Mouse (Mus musculus): ENCODE results near the gene Ptprk. TPM values are rescaled to one million over a fixed set of nuclear protein-coding genes. Genes with fewer than 3 reads are reported as not detected.

Gene Ptprk
- total RNA-seq, 2 experiments from 2014 or later = 9.4 to 17.8 TPM

DNA sequence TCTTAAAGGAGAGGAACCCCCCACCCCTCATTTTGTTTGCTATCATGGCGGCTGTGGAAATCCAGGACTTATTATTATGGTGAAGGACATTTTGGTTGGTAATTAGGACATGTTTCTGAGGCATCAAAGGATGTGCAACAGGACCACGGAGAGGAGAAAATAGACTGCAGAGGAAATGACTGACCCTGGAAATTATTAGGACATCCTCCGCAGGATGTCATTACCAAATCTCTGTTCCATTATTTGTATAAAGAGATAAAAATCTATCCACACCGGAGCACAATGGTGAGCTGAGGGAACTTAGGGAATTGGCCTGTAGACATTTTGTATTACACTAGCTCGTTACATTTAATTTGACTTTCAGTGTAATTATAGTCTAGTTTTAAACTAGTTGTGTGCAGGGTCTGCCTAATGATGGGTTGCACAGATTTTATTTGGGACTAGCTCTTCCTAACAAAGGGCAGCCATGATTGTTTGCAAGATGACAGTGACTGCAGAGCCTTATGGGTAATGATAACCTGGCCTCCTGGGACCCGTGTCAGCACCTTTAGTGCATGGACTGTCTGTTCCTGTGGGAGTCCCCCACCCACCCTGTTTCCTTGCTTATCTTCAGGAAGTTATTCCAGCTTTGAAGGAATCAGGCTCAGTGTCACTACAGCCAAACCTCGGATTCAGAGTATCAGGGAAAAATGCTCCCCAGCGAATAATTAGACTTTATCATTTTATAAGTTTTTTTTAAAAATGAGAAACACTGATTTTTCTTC is 38.4 kb downstream of the Ptprk start:
- peak; percentile 2 to 18 for DNase-seq

DNA sequence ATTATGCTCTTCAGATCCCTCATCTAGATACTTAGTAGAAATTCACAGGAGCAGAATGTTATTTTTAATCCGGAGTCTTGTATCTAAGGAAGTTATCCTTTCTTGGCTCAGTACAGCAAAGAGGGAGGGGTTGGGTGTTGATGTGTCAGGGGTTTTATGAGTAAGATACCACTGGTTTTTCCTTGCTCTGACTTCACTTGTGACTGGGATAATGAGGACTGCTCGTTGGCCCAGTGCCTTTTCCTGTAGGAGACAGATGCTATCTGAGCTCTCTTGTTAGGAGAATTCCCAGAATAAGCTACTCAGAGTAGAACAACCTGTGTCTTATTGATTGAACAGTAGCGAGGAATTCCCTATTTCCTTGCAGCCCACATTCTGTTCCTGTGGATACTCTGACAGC is 39.3 kb downstream of the Ptprk start:
- DNase-seq = peak; percentile 8 to 12

DNA sequence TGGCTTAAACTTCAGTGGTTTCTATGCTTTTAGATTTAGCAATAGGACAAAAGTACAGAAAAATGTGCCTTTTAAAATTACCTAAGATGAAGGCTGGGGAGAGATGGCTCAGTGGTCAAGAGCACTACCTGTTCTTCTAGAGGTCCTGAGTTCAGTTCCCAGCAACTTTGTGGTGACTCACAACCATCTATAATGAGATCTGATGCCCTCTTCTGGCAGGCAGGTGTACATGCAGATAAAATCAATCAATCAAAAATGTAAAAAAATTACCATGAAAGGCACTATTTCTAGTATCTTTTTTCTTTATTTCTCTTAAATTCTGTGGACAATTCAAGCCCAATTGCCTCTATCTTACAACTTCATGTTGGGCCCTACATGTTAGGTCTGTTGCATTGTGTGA is 42.4 kb downstream of the Ptprk start:
- no peak for DNase-seq

DNA sequence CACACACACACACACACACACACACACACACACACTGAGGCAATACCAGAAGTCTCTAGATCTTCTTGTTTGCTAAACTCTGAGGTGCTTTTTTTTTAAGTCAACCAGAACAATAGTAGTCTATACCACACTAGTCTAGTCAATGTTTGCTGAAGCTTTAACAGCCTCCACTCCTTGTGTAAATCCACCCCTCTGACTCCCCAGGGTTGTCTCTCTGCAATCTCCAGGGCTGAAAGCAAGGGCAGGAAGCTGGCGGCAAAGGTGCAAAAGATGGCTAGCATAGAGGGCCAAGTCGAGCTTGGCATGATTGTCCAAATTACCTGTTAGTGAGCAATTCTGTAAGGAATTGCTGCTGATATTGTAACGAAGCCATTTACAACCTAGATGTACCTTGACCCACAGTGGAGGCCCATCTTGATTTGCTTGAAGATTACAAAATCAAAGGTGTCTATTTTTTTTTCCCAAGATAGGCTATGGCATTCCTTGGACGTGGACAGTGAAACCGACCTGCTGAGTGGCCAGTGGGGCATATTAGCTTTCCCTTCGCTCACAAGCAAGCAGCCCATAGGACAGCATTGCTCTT is 44.3 kb downstream of the Ptprk start:
- DNase-seq = no peak

DNA sequence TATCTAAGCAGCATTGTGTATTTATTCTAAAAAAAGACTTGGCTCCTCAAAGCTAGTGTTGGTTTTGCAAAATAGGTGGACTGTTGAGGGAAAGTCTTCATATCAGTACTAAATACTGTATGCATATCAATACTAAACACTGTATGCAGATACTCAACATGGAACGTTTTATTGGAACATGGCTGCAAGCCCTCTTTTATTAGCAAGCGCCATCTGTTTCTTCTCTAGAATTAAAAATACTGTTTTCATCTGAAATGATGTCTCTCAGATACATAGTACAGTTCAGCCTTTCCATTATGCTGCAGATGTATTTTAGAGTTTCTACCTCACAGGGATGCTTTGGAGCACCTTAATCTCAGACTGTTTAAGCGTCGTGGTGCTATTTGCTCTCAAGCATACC is 49.3 kb downstream of the Ptprk start:
- DNase-seq = no peak

DNA sequence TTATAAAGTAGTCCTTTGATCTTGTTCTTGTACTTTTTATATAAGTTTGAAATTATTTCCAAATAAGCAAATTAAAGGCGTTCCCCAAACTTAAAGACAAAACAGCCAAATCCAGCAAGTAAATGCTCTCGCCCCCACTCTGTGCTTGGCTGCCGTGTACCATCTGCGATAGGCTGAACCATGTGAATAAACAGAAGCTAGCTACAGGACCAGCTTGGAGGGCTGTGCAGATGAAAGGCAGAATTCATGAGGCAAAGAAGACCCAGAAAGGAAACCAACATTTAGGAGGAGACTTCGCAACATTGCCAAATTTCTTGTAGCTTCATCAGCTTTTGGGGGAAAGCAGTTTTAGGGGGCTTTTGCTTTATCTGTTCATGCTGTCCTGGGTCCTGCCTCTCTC is 53.4 kb downstream of the Ptprk start:
- DNase-seq = no peak

DNA sequence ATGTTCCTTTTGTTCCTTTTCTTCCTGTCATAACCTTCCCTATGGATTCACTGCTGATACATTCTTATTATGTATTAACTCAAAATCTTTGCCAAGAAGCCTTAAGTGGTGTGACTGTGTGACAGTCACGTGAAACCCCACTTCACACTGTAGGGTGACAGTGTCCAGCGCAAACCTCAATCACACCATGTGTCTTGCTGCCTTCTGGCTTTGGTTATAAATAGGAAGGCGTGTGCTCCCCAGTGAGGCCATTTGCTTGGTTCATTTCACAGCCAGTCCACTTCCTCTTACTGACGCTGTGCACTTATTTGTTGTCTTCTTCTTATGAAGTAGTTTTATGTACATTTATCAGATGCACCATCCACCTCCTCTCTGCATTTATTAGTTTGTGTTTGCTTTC is 53.8 kb downstream of the Ptprk start:
- no peak for DNase-seq

DNA sequence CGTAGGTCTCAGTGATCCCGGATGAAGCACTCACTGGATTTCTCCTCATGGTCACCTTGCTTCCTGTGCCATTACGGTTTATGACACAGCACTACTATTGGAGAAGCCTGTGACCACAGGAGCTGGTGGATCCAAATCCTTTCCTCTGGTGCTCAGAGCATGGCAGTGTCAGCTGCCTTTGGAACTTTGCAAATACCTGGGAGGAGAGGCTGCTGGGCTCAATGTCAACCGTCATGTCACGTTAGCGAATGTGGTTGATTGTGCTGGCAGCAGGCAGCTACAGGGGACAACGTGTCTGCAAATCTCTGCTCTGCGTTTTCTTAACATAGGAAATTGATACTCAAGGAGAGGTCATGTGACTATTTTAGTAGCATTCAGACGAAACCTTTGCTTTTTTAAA is 55.8 kb downstream of the Ptprk start:
- no peak for DNase-seq

DNA sequence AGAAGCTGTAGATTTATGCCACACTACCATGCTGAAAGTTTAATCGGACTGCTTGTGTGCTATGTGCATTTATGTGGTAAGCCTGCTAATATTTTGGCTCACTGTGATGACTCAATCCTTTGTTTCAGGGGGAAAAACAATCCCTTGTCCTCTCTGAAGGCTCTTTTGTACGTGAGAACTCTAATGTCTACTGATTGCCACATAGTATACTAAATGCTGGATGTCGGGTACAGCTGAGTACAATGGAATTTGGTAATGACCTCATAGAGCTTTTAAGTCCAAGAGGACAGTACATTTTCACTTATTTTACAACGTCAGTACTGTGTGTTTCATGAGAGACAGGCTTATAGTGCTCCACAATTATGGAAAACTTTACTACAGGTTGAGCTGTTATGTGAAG is 59.1 kb downstream of the Ptprk start:
- no peak for DNase-seq

DNA sequence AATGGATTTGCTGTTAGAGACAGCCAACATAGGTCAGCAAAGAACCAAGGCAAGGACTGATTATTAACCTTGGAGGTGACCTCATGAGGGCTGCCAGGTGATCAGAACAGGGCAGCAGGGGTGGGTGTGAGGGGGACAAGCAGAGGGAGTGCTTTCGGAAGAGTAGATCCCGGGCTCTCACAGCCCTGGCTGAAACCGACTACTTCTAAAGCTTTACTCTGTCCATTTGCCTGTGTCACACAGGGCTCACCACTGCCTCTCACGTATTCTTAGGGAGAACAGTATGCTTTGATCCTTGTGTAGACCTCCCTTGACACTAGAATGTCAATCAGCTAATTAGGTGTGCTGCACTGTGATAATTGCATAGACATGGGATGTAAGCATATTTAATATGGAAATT is 63.8 kb downstream of the Ptprk start:
- no peak for DNase-seq

DNA sequence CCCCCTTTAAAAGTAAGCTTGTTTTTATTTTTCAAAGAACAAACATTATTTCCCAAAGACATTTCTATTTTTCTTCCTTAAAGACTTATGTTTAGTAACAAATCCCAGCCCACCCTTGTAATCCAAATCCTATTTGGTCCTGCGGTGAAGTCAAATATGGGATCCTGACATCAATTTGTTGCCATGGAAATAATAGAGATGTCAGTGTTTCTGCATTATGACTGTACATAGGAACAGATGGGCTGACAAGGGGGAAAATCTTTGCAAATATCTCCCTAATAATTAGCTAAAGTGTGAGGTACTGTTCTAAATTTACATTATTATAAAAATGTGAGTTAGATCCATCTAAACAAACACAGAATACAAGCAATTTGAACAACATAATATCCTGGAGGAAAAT is 69.8 kb downstream of the Ptprk start:
- no peak for DNase-seq

DNA sequence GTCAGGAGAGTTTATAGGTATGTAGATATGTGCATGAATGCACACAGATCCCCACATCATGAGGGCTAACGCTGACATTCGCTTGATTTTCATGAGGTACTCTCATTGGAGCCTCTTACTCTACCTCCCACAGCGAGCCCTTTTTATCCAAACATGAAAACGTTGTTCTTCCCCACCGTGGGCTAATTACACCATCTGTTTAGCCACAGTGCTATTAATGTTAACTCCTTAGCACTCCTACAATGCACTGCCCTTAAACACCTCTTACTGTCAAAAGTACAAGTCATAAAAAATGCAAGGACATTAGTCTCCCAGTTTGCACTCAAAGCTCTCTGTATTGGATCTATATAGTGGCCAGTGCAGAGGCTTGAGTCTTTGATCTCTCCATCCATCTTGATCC is 70.7 kb downstream of the Ptprk start:
- DNase-seq = no peak

DNA sequence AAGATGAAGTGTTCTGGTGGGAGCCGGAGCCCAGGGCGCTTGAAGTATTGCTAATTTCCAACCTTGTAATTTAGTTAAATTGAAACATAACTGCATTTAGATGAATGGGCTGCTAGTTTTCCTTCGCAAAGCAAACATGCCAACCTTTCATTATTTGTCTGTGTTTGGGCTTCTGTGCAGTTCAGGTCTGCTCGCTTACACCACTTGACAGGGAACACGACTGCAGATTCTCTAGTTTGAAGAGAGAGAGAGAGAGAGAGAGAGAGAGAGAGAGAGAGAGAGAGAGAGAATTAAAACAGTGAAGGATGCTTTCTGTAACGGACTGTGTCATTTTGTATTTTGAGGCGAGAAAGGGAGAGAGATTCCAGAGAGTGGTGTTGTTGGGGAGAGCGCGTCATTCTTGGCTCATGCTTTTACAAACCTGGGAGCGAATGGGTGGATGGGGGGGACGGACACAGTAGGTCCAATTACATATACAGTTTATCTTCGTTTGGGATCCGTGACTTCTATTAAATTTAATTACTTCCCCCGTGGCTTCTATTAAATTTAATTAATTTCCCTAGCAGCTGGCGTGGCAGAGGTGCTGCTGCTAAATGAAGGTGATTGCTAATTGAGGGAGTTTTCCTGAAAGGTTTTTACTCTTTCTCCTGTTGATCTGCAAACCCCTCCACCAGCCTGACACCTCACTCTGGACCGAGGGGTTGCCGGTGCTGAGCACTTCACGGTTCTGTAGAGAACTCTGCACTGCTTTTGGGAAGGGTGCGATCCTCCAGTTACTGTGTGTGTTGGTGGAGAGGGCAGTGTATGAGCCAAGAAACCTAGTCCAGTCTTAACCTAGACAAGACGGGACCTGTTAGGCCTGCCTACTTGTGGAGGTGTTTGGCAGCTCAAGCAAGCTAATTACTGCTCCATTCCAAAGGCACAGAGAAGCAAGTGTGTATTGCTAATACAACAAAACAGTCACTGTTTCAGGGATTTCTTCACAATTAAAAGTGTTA is 81.4 kb downstream of the Ptprk start:
- DNase-seq = no peak

DNA sequence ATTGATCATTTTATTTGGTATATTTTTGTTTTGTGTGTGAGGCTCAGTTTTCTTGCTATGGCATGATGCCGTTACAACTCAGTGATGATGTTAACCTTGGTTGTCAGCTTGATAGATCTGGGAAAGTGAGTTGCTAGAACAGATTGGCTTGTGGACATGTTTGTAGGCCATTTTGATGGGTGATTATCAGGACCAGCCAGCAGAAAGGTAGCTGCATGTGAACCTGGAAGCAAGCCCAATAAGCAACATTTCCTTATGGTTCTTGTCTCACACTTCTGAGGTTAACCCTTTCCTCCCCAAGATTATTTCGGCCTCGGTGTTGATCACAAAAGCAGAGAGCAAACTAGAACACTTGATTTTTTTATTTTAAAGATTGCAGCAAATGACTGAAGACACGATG is 85.1 kb downstream of the Ptprk start:
- DNase-seq = no peak

DNA sequence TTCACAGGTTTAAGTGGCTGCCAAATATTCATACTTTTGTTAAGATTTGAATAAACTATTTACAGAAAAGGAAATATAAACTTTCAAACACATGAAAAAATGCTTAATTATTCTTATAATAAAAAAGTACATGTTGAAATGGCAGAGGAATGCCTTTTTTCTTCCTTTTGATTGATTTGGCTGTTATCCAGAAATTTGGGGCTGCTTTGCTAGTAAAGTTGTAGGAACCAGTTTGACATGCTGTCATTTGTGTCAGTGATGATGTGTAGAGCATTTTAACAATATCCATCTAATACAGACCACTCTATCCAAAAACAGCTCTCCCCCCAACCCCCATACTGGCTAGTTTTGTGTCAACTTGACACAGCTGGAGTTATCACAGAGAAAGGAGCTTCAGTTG is 86.7 kb downstream of the Ptprk start:
- DNase-seq = no peak

DNA sequence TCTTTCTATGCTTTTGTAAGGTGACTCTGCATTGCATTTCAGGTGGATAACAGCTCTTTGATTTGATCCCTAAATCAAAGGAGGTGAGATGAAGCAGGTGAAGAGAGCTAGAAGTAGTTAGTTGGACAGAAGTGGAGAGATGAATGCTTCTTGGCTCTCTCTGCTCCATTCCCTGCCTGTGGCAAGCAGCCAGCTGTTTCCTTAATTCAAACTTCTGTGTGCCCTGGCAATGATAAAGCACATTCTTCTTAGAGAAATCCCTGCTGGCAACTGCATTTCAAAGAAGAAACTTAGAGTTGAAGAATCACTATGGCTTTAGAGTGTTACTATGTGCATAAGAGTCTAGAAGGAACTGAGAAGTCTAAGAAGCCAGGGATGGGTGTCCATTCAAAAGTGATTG is 89.6 kb downstream of the Ptprk start:
- peak; percentile 23 to 49 for DNase-seq

DNA sequence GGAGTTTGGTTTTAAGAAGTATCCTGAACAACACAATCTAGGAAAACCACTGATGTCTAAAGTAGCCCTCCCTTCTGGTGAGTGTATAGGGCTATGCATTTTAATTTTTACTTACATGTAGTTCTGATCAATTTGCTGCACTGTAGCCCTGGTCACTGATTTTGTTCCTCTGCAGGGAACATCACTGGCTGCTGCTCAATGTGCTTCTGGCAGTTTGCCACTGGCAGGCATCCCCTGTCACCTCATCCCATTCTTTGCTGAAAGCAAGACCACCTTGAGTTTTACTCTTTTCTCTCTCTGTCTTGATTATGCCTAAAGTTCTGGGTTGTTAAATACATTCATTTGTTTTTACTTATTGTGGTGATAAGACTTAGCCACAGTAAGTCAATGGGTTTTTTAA is 90.1 kb downstream of the Ptprk start:
- DNase-seq = no peak

DNA sequence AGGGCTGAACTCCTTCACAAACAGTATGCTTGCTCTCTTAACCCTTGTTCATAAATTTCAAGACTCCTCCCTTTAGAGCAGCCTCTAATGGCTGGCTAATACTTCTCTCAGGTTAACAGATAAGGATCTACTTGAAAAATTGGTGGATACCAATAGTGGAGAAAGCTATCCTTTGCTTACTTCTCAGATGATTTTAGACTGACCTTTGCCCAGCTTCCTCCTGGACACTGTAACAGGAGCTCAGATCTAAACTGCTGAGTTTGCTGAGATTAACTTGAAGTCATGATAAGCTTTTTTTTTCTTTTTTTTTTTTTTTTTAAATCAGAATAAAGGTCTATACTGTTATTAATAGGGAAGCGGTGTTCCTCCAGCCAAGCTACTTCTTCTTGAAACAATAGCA is 92.0 kb downstream of the Ptprk start:
- no peak for DNase-seq

DNA sequence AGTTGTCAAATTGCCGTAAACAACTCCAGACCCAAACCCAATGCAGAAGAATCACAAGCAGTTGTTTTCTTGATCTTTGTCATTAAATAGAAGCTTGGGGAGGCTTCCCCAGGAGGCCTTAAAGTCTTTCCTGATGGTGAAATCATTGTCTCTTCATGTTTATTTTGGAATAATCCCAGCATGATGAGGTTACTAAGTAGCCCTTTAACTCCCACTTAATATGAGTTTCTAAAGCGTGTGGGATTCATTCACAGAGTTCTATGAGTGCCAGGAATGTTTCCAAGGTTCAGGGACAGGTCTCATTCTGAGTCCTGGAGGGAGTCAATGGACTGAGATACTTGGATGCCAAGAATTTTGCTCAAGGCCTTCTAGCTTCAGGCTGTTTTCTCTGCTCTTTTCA is 92.5 kb downstream of the Ptprk start:
- DNase-seq = no peak

DNA sequence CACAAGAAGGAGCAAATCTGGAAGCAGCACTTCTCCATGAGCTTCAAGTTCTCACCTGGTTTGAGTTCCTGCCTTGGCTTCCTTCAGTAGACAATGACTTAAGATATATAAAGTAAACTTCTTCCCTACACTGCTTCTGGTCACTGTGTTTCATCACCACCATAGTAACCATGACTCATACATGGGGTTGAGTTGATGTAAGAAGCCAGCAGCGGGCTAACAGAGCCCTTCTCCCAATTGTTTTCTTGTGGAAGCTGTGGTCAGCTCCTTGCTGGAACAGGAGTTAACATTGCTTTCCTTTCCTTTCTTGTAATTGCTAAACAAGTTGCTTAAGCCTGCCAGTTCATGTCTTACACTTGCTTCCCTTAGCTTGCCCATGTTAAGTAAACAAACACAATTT is 96.6 kb downstream of the Ptprk start:
- DNase-seq = no peak

DNA sequence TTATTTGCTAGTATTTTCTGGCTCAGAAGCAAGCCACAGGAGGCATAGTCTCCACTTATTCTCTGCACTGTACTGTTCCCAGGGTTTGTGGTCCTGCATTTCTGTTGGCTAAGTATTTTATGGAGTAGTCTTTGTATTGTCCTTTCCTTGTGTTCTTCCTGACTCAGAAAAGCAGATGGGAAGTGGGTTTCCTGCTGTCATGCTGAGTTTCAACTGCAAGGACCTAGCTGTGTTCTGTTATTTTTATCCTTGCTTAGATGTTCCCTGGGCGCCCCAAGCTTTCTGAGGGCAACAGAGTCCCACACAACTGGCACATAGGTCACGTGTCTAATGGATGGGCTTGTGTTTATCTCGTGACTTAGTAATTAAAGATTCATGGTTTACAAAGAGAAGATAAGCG is 104.3 kb downstream of the Ptprk start:
- no peak for DNase-seq

DNA sequence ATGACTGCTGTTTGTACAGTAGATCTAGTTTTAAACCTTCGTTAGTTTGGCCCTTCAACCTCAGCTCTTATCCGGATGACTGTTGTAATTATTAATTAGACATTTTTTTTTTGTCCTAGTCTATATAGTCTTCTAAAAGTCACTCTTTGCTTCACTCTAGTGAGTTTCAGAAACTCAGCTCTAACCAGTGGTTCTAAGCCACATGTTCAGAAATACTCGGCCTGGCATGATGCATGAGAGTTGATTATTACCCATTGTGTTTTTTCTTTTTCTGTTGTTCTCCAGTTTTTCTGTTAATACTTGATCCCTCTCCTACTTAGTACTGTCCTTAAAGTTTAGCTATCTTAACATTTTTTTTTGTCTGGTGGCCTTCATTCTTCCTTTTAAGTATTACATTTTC is 107.5 kb downstream of the Ptprk start:
- no peak for DNase-seq

DNA sequence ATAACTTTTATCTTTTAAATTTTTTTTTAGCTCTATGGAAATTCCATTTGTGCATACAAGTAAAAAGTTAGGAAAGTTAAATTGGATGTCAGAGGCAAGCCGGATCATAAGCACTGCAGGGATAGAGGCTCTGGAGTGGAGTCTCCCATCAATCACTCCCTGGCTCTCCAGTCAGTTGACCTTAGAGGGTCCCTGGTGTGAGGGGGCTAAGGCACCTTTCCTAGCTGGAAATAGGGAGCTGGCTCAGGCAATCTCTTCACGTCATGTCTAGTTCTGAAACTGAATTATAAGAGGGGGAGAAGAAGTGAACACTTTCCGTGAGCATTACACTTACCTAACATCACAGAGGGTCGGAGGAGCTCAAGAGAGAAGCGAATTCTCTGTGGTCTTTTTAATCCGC is 110.1 kb downstream of the Ptprk start:
- DNase-seq = no peak
